Mouse (Mus musculus) heart, embryonic 14.5 days (tissue): ENCODE data around the gene Itpk1. TPM values are rescaled to one million over a fixed set of nuclear protein-coding genes. Genes with fewer than 3 reads are reported as not detected.

Experiments used
- ATAC-seq: fragments of 200-750 bp; cut with Nextera tagmentation; 2 replicates; pipeline ENCODE4 v1.8.0; 2017; ENCODE audit warnings: low read depth, moderate TSS enrichment; ENCODE audit not compliant: insufficient number of reproducible peaks, insufficient read depth, low FRiP score
- H3K27ac ChIP-seq, 2 experiments: fragments of 200-500 bp in 1 of 2; fragments of 300-500 bp in 1 of 2; sonication (generic) in 1 of 2; replicated peaks in 1 of 2; 2 replicates each; pipeline ENCODE4 v1.5.1; 2012 to 2014; ENCODE audit warnings: low read depth in 2 of 2, low read length in 2 of 2, control low read depth in 1 of 2, mild to moderate bottlenecking in 1 of 2, mixed read lengths in 1 of 2; ENCODE audit not compliant: control insufficient read depth in 1 of 2, insufficient read depth in 1 of 2
- H3K27me3 ChIP-seq: fragments of 300-500 bp; sonication (generic); 2 replicates; pipeline ENCODE4 v1.6.1; 2014; ENCODE audit warnings: mild to moderate bottlenecking, low read length, control low read depth; ENCODE audit not compliant: control insufficient read depth, insufficient read depth
- H3K36me3 ChIP-seq: fragments of 300-500 bp; sonication (generic); 2 replicates; pipeline ENCODE4 v1.6.1; 2014; ENCODE audit warnings: mild to moderate bottlenecking, control low read depth, low read length, mixed read lengths; ENCODE audit not compliant: control insufficient read depth, insufficient read depth
- H3K4me1 ChIP-seq, 2 experiments: fragments of 200-500 bp in 1 of 2; fragments of 300-500 bp in 1 of 2; sonication (generic) in 1 of 2; 2 replicates each; pipeline ENCODE4 v1.6.1; 2012 to 2014; ENCODE audit warnings: low read length in 2 of 2, control low read depth in 1 of 2, mixed read lengths in 1 of 2; ENCODE audit not compliant: control insufficient read depth in 2 of 2, insufficient read depth in 2 of 2
- H3K4me2 ChIP-seq: fragments of 300-500 bp; sonication (generic); 2 replicates; pipeline ENCODE4 v1.6.1; 2014; ENCODE audit warnings: mild to moderate bottlenecking, low read length
- H3K4me3 ChIP-seq, 2 experiments: fragments of 200-500 bp in 1 of 2; fragments of 300-500 bp in 1 of 2; sonication (generic) in 1 of 2; 2 replicates each; pipeline ENCODE4 v1.5.1; 2012 to 2014; ENCODE audit warnings: low read length in 2 of 2, mild to moderate bottlenecking in 2 of 2, control low read depth in 1 of 2, low read depth in 1 of 2, moderate library complexity in 1 of 2; ENCODE audit not compliant: control insufficient read depth in 1 of 2, insufficient read depth in 1 of 2
- H3K9ac ChIP-seq: fragments of 300-500 bp; sonication (generic); 2 replicates; pipeline ENCODE4 v1.6.1; 2014; ENCODE audit warnings: mild to moderate bottlenecking, low read length
- H3K9me3 ChIP-seq: fragments of 300-500 bp; sonication (generic); 2 replicates; pipeline ENCODE4 v1.6.1; 2016; ENCODE audit warnings: low read length, control low read depth; ENCODE audit not compliant: control insufficient read depth
- WGBS: fragments of 180-500 bp; shearing (Covaris S2); extraction: QIAGEN DNeasy Blood & Tissue Kit; methylation state at CpG from one replicate; pipeline ENCODE4 v1.1.7; 2014; 5-methylcytosine and 5-hydroxymethylcytosine counted together
- polyA plus RNA-seq: library from polyadenylated mRNA; unstranded; fragments of >200 nt; fragmentation: Nextera tagmentation; extraction: Ambion mirVana; gene quantifications from 2 replicates; pipeline ENCODE4 v1.2.1, GENCODE M21; 2014

The Itpk1 gene
- polyA plus RNA-seq, 1 experiment from 2014 or later = 4.2 TPM

- WGBS = 40% methylated on average over 3 of the region's 3 CpGs
- Histone ChIP-seq H3K36me3 (no peaks in the 10 kb centered on the region), H3K4me2 (no peak overlapping the region), H3K4me1 (peaks cover 8 to 11% of the 10 kb centered on the region in 2 experiments), H3K27ac (no peak overlapping the region), H3K4me3 (no peak overlapping the region), H3K27me3 (no peaks in the 10 kb centered on the region), H3K9ac (no peak overlapping the region), H3K9me3 (no peaks in the 10 kb centered on the region)
- ATAC-seq = no peak
Measured at GRCm38 (mm10) chr12:102585390-102585789, 119.3 kb downstream of the Itpk1 start.

GRCm38 (mm10) chr12:102582441-102582840 is 122.3 kb downstream of the Itpk1 start:
- Histone ChIP-seq H3K9ac (no peak overlapping the region), H3K27me3 (no peaks in the 10 kb centered on the region), H3K36me3 (no peaks in the 10 kb centered on the region), H3K4me3 (no peak overlapping the region), H3K4me2 (no peak overlapping the region), H3K27ac (no peak overlapping the region), H3K9me3 (no peaks in the 10 kb centered on the region), H3K4me1 (peaks cover 8 to 11% of the 10 kb centered on the region in 2 experiments)
- WGBS = 74% methylated on average over 11 of the region's 11 CpGs
- ATAC-seq = no peak

GRCm38 (mm10) chr12:102581579-102582196 is 123.0 kb downstream of the Itpk1 start:
- Histone ChIP-seq H3K27ac (no peak overlapping the region), H3K4me2 (no peak overlapping the region), H3K4me3 (no peak overlapping the region), H3K27me3 (no peaks in the 10 kb centered on the region), H3K36me3 (no peaks in the 10 kb centered on the region), H3K9me3 (no peaks in the 10 kb centered on the region), H3K9ac (no peak overlapping the region), H3K4me1 (peaks cover 8 to 10% of the 10 kb centered on the region in 2 experiments)
- no peak for ATAC-seq
- 76% methylated on average over 5 of the region's 5 CpGs for WGBS

GRCm38 (mm10) chr12:102579041-102579440 is 125.7 kb downstream of the Itpk1 start:
- H3K9me3 ChIP-seq = no peaks in the 10 kb centered on the region
- H3K36me3 ChIP-seq = no peaks in the 10 kb centered on the region
- H3K27me3 ChIP-seq = no peaks in the 10 kb centered on the region
- no peak overlapping the region for H3K4me2 ChIP-seq
- H3K9ac ChIP-seq = no peak overlapping the region
- H3K4me3 ChIP-seq = no peak overlapping the region
- ATAC-seq = no peak
- no peak overlapping the region for H3K27ac ChIP-seq
- WGBS = 47% methylated on average over 6 of the region's 6 CpGs
- peaks cover 3 to 4% of the 10 kb centered on the region in 2 experiments; a peak in 2 of 4 replicates for H3K4me1 ChIP-seq

DNA sequence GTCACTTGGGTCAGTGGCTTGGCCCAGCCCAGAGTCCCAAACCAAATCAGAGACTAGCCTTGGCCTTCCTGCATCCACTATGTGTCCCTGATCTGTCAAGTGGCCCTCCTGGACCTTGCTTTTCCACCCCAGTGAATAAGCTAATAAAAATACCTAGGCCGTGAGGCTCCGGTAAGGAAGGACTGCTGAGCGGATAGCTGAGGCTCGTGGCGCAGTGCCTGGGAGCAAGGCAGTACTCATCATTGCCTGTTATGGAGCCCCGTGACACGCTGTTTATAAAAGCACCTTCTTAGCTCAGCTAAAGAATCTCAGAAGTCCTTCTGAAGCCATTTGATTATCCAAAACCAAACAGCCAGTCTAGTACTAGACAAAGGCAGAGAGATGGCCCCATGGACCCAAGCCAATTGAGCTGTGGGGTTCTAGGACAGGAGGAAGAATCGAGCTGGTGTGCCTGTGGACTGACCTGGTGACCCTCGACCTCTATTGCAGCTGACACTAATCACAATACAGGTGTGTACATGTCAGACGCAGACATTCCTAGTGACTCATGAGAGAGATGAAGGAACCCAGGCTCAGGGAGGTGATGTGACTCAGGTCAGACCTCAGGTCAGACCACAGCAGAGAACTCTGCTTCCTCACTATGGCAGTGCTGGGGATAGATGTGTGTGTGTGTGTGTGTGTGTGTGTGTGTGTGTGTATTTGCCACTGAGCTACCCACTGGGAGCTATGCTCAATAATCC is 127.9 kb downstream of the Itpk1 start:
- ATAC-seq = no peak
- Histone ChIP-seq H3K9me3 (no peaks in the 10 kb centered on the region), H3K27me3 (no peaks in the 10 kb centered on the region), H3K4me2 (no peak overlapping the region), H3K36me3 (no peaks in the 10 kb centered on the region), H3K4me1 (peaks cover 4 to 8% of the 10 kb centered on the region in 2 experiments; a peak in 2 of 4 replicates), H3K9ac (no peak overlapping the region), H3K27ac (no peak overlapping the region), H3K4me3 (no peak overlapping the region)
- 82% methylated on average over 10 of the region's 10 CpGs for WGBS

GRCm38 (mm10) chr12:102575541-102576329 is 129.0 kb downstream of the Itpk1 start:
- H3K27me3 ChIP-seq = no peaks in the 10 kb centered on the region
- 78% methylated on average over 5 of the region's 5 CpGs for WGBS
- H3K4me3 ChIP-seq = no peak overlapping the region
- ATAC-seq = no peak
- no peak overlapping the region for H3K9ac ChIP-seq
- no peak overlapping the region for H3K4me2 ChIP-seq
- no peaks in the 10 kb centered on the region for H3K9me3 ChIP-seq
- no peaks in the 10 kb centered on the region for H3K36me3 ChIP-seq
- peaks cover 0 to 5% of the 10 kb centered on the region in 2 experiments; a peak in 2 of 4 replicates for H3K4me1 ChIP-seq
- no peak overlapping the region for H3K27ac ChIP-seq

DNA sequence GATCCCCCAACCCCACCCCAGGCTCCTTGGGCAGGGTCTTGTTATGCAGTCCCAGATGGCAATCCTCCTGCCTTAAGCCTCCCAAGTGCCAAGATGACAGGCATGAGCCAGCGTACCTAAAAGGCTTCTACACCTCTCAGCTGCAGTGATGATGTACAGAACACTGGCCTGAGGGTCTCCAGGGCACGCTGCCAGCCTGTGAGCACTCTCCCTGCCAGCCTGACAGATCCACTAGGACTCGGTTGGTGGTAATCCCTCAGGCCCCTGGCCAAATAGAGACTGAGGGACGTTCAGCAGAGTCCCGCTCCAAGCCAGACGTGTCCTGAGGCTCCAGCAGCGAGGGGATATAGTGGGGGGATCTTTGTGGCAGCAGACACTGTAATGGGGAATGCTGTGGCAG is 131.7 kb downstream of the Itpk1 start:
- no peak for ATAC-seq
- H3K4me2 ChIP-seq = no peak overlapping the region
- H3K36me3 ChIP-seq = peaks cover 4% of the 10 kb centered on the region; the same call in 1 of the 2 replicates
- no peak overlapping the region for H3K27ac ChIP-seq
- H3K4me1 ChIP-seq = peaks cover 0 to 5% of the 10 kb centered on the region in 2 experiments; a peak in 1 of 4 replicates
- WGBS = 46% methylated on average over 7 of the region's 7 CpGs
- H3K27me3 ChIP-seq = no peaks in the 10 kb centered on the region
- no peak overlapping the region for H3K4me3 ChIP-seq
- H3K9me3 ChIP-seq = no peaks in the 10 kb centered on the region
- no peak overlapping the region for H3K9ac ChIP-seq
